Mouse (Mus musculus): ENCODE measurements around the gene Cdc42se1. TPM values are rescaled to one million over a fixed set of nuclear protein-coding genes. Genes with fewer than 3 reads are reported as not detected.

The Cdc42se1 gene
- polyA plus RNA-seq, 1 experiment, result 62.5 TPM

GRCm38 (mm10) chr3:95227214-95227613, 1.3 kb upstream of the Cdc42se1 start:
- TF ChIP-seq POLR2A (IDR thresholded peaks at IDR 0.05; ENCODE audit: borderline replicate concordance, extremely low read depth, insufficient read depth, insufficient read length, poor library complexity, severe bottlenecking) (no peak), CTCF (IDR thresholded peaks at IDR 0.05; ENCODE audit: borderline replicate concordance, extremely low read depth, insufficient read depth, insufficient read length) (no peak)
- DNase-seq (ENCODE audit: low read depth), result peak; percentile 65

DNA sequence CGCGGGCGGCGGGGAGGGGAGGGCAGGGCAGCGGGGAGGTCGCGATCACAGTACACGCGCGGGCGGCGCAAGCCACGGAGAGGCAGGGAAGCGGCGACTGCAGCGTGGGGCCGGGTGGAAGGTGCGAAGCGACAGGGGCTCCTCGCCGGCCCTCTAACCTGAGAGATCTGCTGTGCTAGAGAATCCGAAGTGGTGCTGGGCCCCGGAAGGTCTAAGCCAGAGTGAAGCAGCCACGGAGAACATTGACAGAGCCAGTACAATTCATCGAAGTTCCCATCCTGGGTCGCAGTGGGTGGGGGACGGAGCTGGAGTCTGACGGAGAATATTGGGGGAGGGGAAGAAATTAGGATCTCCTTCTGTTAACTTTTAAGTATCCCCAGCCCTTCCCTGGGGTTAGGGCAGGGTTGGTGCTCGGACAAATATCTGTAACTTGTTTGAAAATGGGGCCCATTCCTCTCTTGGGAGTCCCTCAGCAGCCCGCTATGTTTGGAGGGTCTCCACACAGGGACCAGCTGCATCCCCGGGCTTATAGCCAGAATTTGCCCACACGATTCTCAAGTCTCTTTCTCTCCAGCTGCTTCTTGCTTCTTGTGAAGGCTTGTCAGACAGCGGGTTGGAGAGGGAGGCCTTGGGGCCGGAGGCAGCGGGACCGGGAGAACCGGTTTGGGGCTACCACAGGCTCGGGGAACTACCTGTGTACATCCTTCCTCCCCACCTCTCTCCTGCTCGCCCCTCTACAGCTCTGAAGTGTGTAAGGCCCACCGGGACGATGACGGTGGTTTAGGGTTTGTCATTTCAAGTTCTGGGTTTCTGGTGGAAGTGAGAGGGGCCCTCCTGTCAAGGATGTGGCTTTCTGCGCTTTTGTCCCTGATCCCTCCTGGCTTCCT, 605 bp downstream of the Cdc42se1 start:
- DNase-seq (ENCODE audit: low read depth), result peak; percentile 90

GRCm38 (mm10) chr3:95229781-95230494, 1.4 kb downstream of the Cdc42se1 start:
- no peak for TF ChIP-seq CTCF (IDR thresholded peaks at IDR 0.05; ENCODE audit: borderline replicate concordance, extremely low read depth, insufficient read depth, insufficient read length)
- TF ChIP-seq POLR2A (IDR thresholded peaks at IDR 0.05; ENCODE audit: borderline replicate concordance, extremely low read depth, insufficient read depth, insufficient read length, poor library complexity, severe bottlenecking), result no peak
- peak; percentile 83 for DNase-seq (ENCODE audit: low read depth)

More for the DNA sequence above, 605 bp downstream of the Cdc42se1 start:
- TF ChIP-seq POLR2A (IDR thresholded peaks at IDR 0.05; ENCODE audit: borderline replicate concordance, extremely low read depth, insufficient read depth, insufficient read length, poor library complexity, severe bottlenecking) (no peak), CTCF (IDR thresholded peaks at IDR 0.05; ENCODE audit: borderline replicate concordance, extremely low read depth, insufficient read depth, insufficient read length) (no peak)

- peak; percentile 79 for DNase-seq (ENCODE audit: low read depth)
- no peak for TF ChIP-seq CTCF (IDR thresholded peaks at IDR 0.05; ENCODE audit: borderline replicate concordance, extremely low read depth, insufficient read depth, insufficient read length)
- no peak for TF ChIP-seq POLR2A (IDR thresholded peaks at IDR 0.05; ENCODE audit: borderline replicate concordance, extremely low read depth, insufficient read depth, insufficient read length, poor library complexity, severe bottlenecking)
Observed at GRCm38 (mm10) chr3:95230495-95231297, 2.2 kb downstream of the Cdc42se1 start.

DNA sequence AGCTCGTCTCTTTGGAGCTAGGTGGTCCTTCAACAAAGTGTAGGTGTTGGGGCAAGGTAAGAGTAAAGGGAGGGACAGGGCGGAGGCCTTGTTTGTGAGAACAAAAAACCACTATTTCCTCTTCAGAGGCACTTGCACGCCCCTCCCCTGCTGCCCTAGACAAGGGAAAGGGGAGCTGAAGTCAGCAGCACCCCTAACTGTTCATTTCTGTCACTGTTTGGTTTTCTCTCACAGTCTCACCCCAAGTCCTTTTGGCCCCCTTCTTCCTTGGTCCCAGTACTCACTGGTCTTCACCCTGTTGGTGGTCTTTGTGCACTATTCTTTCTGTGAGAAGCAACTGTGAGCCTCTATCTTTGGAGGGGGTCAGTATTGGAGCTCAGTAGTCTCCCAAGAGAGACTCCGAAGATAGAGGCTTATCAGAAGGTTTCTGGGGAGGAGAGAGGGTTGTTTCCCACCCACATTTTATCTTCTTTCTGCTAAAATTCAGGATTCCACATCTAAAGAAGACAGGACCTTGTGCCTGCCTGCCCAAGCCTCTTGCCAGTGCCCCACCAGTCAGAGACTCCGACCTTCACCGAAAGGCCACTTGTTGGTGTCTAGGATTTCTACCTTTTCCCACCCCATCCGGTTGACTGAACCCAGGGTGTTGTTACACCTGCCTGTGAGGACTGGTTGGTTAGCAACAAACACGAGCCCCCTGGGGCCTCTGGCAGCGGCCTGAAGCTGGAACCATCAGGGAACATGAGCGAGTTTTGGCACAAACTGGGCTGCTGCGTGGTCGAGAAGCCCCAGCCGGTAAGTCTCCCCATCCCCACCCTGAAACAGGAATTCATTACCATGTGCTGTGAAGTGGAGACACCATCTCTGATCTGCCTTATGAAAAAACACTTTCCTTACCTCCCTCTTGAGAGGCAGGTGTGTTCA, 3.0 kb downstream of the Cdc42se1 start, which contains the start of gene Mllt11:
Gene Mllt11 (minus strand): TSS at position 874 of the 924 bp plus-strand sequence.
- TF ChIP-seq CTCF (IDR thresholded peaks at IDR 0.05; ENCODE audit: borderline replicate concordance, extremely low read depth, insufficient read depth, insufficient read length) (no peak), POLR2A (IDR thresholded peaks at IDR 0.05; ENCODE audit: borderline replicate concordance, extremely low read depth, insufficient read depth, insufficient read length, poor library complexity, severe bottlenecking) (no peak)
- DNase-seq (ENCODE audit: low read depth), result no peak

GRCm38 (mm10) chr3:95232771-95233170, 4.2 kb downstream of the Cdc42se1 start:
- no peak for DNase-seq (ENCODE audit: low read depth)
- TF ChIP-seq POLR2A (IDR thresholded peaks at IDR 0.05; ENCODE audit: borderline replicate concordance, extremely low read depth, insufficient read depth, insufficient read length, poor library complexity, severe bottlenecking) (no peak), CTCF (IDR thresholded peaks at IDR 0.05; ENCODE audit: borderline replicate concordance, extremely low read depth, insufficient read depth, insufficient read length) (no peak)

GRCm38 (mm10) chr3:95233303-95233980, 4.9 kb downstream of the Cdc42se1 start:
- no peak for TF ChIP-seq CTCF (IDR thresholded peaks at IDR 0.05; ENCODE audit: borderline replicate concordance, extremely low read depth, insufficient read depth, insufficient read length)
- TF ChIP-seq POLR2A (IDR thresholded peaks at IDR 0.05; ENCODE audit: borderline replicate concordance, extremely low read depth, insufficient read depth, insufficient read length, poor library complexity, severe bottlenecking), result no peak
- no peak for DNase-seq (ENCODE audit: low read depth)

- no peak for TF ChIP-seq POLR2A (IDR thresholded peaks at IDR 0.05; ENCODE audit: borderline replicate concordance, extremely low read depth, insufficient read depth, insufficient read length, poor library complexity, severe bottlenecking)
- no peak for TF ChIP-seq CTCF (IDR thresholded peaks at IDR 0.05; ENCODE audit: borderline replicate concordance, extremely low read depth, insufficient read depth, insufficient read length)
- DNase-seq (ENCODE audit: low read depth), result no peak
Observed at GRCm38 (mm10) chr3:95235386-95236301, 7.1 kb downstream of the Cdc42se1 start.

All from brain, embryonic 14.5 days (tissue).